Mouse (Mus musculus) cerebellum, adult 2 months (tissue): ENCODE data around the gene Zfp319. TPM values are rescaled to one million over a fixed set of nuclear protein-coding genes. Genes with fewer than 3 reads are reported as not detected.
A peak's percentile ranks its signal among the peaks of the same experiment; 100 is the strongest.
"Not testable (repeated sequence)": the region's sequence is repeated elsewhere in the genome, so short reads cannot be mapped to it uniquely, and the experiment has no call there.

Experiments used
- DNase-seq, 2 experiments: peaks; one replicate each; pipeline ENCODE4 v3.0.0; 2021
- H3K27ac ChIP-seq: fragments of 200-500 bp; 2 replicates; pipeline ENCODE4 v1.5.1; 2012; ENCODE audit warnings: low read length, control low read depth, inconsistent platforms; ENCODE audit not compliant: insufficient read depth
- H3K27me3 ChIP-seq: fragments of 200-500 bp; 2 replicates; pipeline ENCODE4 v1.6.1; 2012; ENCODE audit warnings: inconsistent platforms, mild to moderate bottlenecking, low read length, moderate library complexity; ENCODE audit not compliant: control insufficient read depth, insufficient read depth
- H3K4me1 ChIP-seq: fragments of 200-500 bp; 2 replicates; pipeline ENCODE4 v1.6.1; 2011; ENCODE audit warnings: low read length; ENCODE audit not compliant: control insufficient read depth, insufficient read depth
- H3K4me3 ChIP-seq: fragments of 200-500 bp; replicated peaks from 2 replicates; pipeline ENCODE3; 2011; ENCODE audit warnings: mild to moderate bottlenecking, low read depth, low read length, control low read depth; ENCODE audit not compliant: insufficient read depth
- CTCF ChIP-seq: fragments of 200-500 bp; IDR thresholded peaks from 2 replicates; pipeline ENCODE4 v1.5.1; 2011; ENCODE audit warnings: low read depth, mild to moderate bottlenecking, control low read depth, low read length, moderate library complexity, borderline replicate concordance; ENCODE audit not compliant: insufficient read depth
- POLR2A ChIP-seq: fragments of 200-500 bp; IDR thresholded peaks from 2 replicates; pipeline ENCODE4 v1.6.1; 2011; ENCODE audit warnings: low read length, control low read depth, borderline replicate concordance; ENCODE audit not compliant: insufficient read depth
- WGBS: fragments of 180-500 bp; shearing (Covaris S2); methylation state at CpG from one replicate; pipeline ENCODE4 v1.1.7; 2018; 5-methylcytosine and 5-hydroxymethylcytosine counted together
- polyA plus RNA-seq: library from polyadenylated mRNA; depleted of rRNA; stranded (reverse); fragments of >200 nt; gene quantifications from 2 replicates; pipeline ENCODE4 v1.2.3, GENCODE M21; 2012; rRNA removed

Gene Zfp319
- polyA plus RNA-seq: 11.0 and 11.6 TPM in 2 replicates

DNA sequence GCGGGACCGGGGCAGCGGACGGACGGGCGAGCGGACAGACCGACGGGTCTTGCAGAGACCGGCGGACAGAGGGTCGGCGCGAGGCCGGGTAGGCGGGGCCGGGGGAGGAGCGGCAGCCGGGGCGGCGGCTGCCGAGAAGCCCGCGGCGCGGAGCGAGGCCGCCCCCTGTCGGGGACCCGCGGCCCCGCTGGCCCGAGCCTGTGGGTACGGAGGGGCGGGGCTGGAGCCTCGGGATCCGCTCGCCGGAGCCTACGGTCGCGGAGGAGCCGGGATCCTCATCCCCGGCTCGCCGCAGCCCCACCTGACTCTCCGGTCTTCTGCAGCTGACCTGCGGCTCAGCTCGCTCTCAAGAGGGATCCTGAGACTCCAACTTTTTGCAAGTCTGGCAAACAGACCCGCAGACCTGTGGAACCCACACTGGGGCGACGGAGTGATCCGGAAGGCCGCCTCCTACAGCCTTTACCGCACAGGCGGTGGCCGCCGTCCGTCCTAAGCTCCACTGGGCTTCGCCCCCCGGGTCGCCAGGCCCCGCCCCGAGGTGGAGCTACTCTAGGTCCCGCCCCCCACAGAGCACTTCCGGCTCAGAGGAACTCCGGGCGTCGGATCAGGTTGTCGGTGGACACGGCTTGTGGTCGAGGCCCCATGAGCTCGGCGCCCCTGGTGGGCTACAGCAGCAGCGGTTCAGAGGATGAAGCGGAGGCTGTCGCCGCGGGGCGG, at the start of gene Zfp319, which contains the start of gene Usb1:
Gene Zfp319, minus strand, starts transcription at position 231 of the 717 bp plus-strand sequence.
Gene Usb1, plus strand, starts transcription at position 565 of the 717 bp plus-strand sequence.
- peak within 1 kb of the TSS; percentile 88 for H3K4me3 ChIP-seq
- H3K4me1 ChIP-seq: no peaks in the 10 kb centered on the region; the same call in none of the 2 replicates
- peak within 1 kb of the TSS; percentile 92 for H3K27ac ChIP-seq
- under 1% methylated on average over 75 of the region's 80 CpGs for WGBS
- H3K27me3 ChIP-seq: no peaks in the 10 kb centered on the region
- peak; percentile 90 to 93 for DNase-seq
- TF ChIP-seq POLR2A: peak; percentile 58; the same call in 1 of the 2 replicates
- TF ChIP-seq CTCF: peak; percentile 42

DNA sequence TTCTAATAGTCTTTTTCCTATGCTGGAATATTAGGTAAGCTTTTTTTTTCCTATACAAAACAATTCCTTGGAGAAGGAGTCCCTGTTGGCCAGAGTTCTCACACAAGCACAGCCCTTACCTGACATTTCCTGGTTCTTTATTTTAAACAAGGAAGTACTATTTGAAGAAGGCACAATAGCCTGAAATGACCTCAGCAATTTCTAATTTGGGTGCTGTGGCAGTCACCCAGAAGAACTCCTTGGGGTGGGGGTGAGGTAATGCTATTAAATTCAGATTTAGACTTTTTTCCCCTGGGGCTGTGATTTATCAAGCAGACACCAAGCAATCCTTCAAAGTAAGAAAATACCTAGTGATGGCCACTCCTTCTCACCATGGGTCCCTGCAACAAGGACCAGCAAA, 49.2 kb upstream of the Zfp319 start:
- DNase-seq: no peak
- no peaks in the 10 kb centered on the region; the same call in 1 of the 2 replicates for H3K4me1 ChIP-seq
- H3K27ac ChIP-seq: no peak overlapping the region
- TF ChIP-seq POLR2A: no peak
- no peak for TF ChIP-seq CTCF
- H3K27me3 ChIP-seq: no peaks in the 10 kb centered on the region; the same call in 1 of the 2 replicates
- no peak overlapping the region for H3K4me3 ChIP-seq

DNA sequence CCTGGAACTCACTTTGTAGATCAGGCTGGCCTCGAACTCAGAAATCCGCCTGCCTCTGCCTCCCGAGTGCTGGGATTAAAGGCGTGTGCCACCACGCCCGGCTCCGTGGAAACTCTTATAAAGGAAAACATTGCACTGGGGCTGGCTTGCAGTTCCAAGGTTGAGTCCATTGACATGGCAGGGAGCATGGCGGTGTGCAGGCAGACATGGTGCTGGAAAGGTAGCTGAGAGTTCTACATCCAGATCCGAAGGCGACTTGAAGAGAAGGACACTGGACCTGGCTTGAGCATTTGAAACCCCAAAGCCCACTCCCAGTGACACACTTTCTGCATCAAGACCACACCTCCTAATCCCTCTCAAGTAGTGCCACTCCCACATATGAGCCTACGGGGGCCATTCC, 47.2 kb upstream of the Zfp319 start:
- H3K27ac ChIP-seq, H3K4me1 ChIP-seq, H3K27me3 ChIP-seq, H3K4me3 ChIP-seq, DNase-seq: not testable (repeated sequence)
- WGBS: 96% methylated on average over 11 of the region's 11 CpGs

DNA sequence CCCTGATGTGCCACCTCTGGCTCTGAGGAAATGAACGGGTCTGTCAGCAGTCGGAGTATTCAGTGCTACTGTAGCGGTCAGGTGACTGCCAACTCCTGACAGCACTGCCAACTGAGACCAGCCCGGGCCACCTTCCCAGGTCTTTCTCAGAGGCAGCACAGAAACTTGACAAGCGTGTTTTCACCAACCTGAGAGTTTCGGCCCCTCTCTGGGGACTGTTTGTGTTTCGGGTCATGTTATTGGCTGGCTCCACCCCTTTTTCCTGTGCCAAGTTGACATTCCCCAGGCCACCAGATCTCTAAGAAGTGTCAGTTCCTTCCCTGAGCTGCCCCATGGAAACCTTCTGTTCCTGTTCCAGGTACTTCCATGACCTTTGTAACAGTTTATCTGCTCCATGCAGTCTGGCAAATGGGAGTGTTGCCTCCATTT, 46.1 kb upstream of the Zfp319 start:
- WGBS: 25% methylated on average over 7 of the region's 7 CpGs
- TF ChIP-seq CTCF (no peak), POLR2A (no peak)
- Histone ChIP-seq H3K4me3 (no peak overlapping the region), H3K4me1 (no peaks in the 10 kb centered on the region; the same call in 1 of the 2 replicates), H3K27me3 (no peaks in the 10 kb centered on the region; the same call in 1 of the 2 replicates), H3K27ac (no peak overlapping the region)
- no peak for DNase-seq

DNA sequence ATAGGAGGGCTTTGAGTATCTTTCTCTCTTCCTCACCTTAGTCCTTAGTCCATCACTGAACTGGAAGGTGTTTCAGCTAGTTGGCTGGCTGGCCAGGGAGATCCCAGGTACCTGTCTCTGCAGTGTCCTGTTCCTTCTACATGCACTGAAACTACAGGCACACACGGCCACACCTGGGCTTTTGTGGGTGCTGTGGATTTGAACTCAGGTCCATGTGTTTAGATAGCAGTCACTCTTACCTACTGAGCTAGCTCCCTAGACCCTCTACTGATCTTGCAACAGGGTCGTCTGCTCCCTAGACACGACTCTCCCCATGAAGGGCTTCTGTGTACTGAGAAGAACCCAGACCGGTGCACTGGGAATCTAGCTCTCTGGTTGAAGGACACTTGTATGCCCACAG, 45.4 kb upstream of the Zfp319 start:
- no peak for TF ChIP-seq POLR2A
- no peak for TF ChIP-seq CTCF
- no peaks in the 10 kb centered on the region; the same call in 1 of the 2 replicates for H3K27me3 ChIP-seq

DNA sequence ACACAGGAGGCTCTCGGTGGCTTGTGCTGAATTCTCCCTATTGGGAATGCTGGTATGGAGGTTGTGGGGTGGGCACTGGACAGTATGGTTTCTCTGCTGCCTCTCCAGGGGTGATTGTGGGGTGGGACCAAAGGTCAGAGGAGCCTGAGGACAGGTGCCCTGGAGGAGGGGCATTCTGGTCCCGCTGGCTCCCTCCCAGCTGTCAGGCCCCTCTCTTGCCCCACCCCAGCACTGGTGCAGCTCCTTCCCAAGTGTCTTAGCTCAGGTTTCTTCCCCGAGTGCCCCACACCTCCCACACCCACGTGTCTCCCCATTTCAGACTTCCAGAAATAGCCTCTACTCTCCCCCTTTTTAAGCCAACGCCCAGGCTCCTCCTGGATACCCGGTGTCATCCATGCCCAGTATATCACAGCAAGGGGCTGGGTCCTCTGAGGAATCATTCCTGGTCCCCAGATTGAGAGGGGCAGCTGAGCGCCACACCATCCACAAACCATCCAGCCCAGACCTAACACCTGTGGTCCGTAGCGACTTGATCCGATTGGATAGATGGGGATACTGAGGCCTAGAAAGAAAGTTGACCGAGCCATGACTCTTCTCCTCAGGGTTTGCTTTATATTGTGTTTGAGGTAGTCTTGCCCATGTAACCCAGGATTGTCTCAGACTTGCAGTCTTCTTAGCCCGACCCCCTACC, 44.7 kb upstream of the Zfp319 start:
- no peak for DNase-seq
- Histone ChIP-seq H3K4me1 (no peaks in the 10 kb centered on the region; the same call in 1 of the 2 replicates), H3K4me3 (no peak overlapping the region), H3K27me3 (no peaks in the 10 kb centered on the region), H3K27ac (no peak overlapping the region)
- TF ChIP-seq POLR2A (no peak), CTCF (no peak)
- 79% methylated on average over 12 of the region's 12 CpGs for WGBS

More for the DNA sequence above, 45.4 kb upstream of the Zfp319 start:
- no peak overlapping the region for H3K4me3 ChIP-seq
- no peaks in the 10 kb centered on the region; the same call in 1 of the 2 replicates for H3K4me1 ChIP-seq
- 80% methylated on average over 4 of the region's 4 CpGs for WGBS
- no peak overlapping the region for H3K27ac ChIP-seq
- no peak for DNase-seq

DNA sequence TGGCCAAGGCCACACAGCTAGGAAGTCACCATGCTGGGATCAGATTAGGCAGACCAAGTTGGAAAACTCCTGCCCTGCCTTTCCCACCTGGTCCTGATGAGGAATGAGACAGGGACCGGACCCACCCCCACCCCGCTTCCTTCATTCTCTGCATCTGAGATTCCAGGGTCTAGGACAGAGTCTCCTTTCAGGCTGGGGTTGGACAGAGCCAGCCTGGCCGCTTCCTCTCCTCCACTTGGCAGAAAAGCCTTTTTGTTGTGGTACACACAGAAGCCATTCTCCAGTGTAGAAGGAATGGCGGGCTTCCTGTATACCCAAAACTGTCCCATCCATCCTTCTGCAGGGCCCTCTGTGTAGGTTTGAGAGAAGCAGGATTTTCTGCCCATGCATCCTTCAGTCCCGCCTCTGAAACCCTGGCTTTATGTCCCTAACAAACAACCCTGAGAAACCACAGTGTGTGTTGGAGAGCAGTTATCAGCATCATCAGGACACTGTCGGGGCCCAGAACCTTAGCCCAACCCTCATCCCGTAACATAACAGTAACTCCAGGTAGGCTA, 43.7 kb upstream of the Zfp319 start:
- Histone ChIP-seq H3K4me3 (no peak overlapping the region), H3K27ac (no peak overlapping the region), H3K4me1 (no peaks in the 10 kb centered on the region; the same call in 1 of the 2 replicates), H3K27me3 (no peaks in the 10 kb centered on the region)
- WGBS: 83% methylated on average over 7 of the region's 7 CpGs
- DNase-seq: no peak
- TF ChIP-seq CTCF (no peak), POLR2A (no peak)
